Mouse (Mus musculus): ENCODE data around the gene Tomm6. TPM values are rescaled to one million over a fixed set of nuclear protein-coding genes. Genes with fewer than 3 reads are reported as not detected.

Gene Tomm6
- total RNA-seq (2021): 100 to 1,000 TPM; 225 to 243 TPM
- long read RNA-seq, experiment 1, transcript Tomm6-201 (3 exons, 594 nt): minor isoform, 6 of 75 reads
- long read RNA-seq, experiment 1, transcript Tomm6-202 (3 exons, 749 nt): major isoform, 67 of 75 reads
- long read RNA-seq, experiment 1, partial matches to known transcripts: 0 of 75 reads
- long read RNA-seq, experiment 1, other reads (novel, unspliced or antisense): 0 of 75 reads
- long read RNA-seq, experiment 2, transcript Tomm6-201 (3 exons, 594 nt): minor isoform, 14 of 206 reads
- long read RNA-seq, experiment 2, transcript Tomm6-202 (3 exons, 749 nt): major isoform, 186 of 206 reads
- long read RNA-seq, experiment 2, partial matches to known transcripts: 0 of 206 reads
- long read RNA-seq, experiment 2, other reads (novel, unspliced or antisense): 6 of 206 reads

- DNase-seq (ENCODE audit: low spot score in 2 of 2): no peak
These were observed at the start of gene Tomm6 for GRCm38 (mm10) chr17:47688344-47688607. TSS of gene Tomm6 (minus strand) at chr17:47688386.

GRCm38 (mm10) chr17:47737271-47738065 is 49.3 kb upstream of the Tomm6 start:
- peak; percentile 55 to 73 for DNase-seq (ENCODE audit: low spot score in 2 of 2)

GRCm38 (mm10) chr17:47736856-47737255 is 48.7 kb upstream of the Tomm6 start, which contains the start of gene Tfeb:
TSS of gene Tfeb (plus strand) at chr17:47737030.
- DNase-seq (ENCODE audit: low spot score in 2 of 2): peak; percentile 96 to 97

GRCm38 (mm10) chr17:47735553-47736100 is 47.4 kb upstream of the Tomm6 start:
- DNase-seq (ENCODE audit: low spot score in 2 of 2): no peak

GRCm38 (mm10) chr17:47730633-47731575 is 42.7 kb upstream of the Tomm6 start:
- no peak for DNase-seq (ENCODE audit: low spot score in 2 of 2)

- no peak for DNase-seq (ENCODE audit: low spot score in 2 of 2)
These were observed 38.4 kb upstream of the Tomm6 start, which contains the start of gene Pgc for GRCm38 (mm10) chr17:47726566-47726965. TSS of gene Pgc (plus strand) at chr17:47726842.

- no peak for DNase-seq (ENCODE audit: low spot score in 2 of 2)
These were observed 33.0 kb upstream of the Tomm6 start for GRCm38 (mm10) chr17:47721183-47721582.

GRCm38 (mm10) chr17:47715037-47715436 is 26.9 kb upstream of the Tomm6 start:
- no peak for DNase-seq (ENCODE audit: low spot score in 2 of 2)

- DNase-seq (ENCODE audit: low spot score in 2 of 2): no peak
These were observed 24.8 kb upstream of the Tomm6 start for GRCm38 (mm10) chr17:47712889-47713571.

- no peak for DNase-seq (ENCODE audit: low spot score in 2 of 2)
These were observed 23.7 kb upstream of the Tomm6 start for GRCm38 (mm10) chr17:47711883-47712282.

GRCm38 (mm10) chr17:47710036-47710435 is 21.9 kb upstream of the Tomm6 start:
- DNase-seq (ENCODE audit: low spot score in 2 of 2): no peak

- DNase-seq (ENCODE audit: low spot score in 2 of 2): no peak
These were observed 20.8 kb upstream of the Tomm6 start for GRCm38 (mm10) chr17:47708972-47709371.

GRCm38 (mm10) chr17:47707961-47708360 is 19.8 kb upstream of the Tomm6 start:
- no peak for DNase-seq (ENCODE audit: low spot score in 2 of 2)

GRCm38 (mm10) chr17:47706196-47706595 is 18.0 kb upstream of the Tomm6 start:
- no peak for DNase-seq (ENCODE audit: low spot score in 2 of 2)

GRCm38 (mm10) chr17:47704692-47705091 is 16.5 kb upstream of the Tomm6 start:
- DNase-seq (ENCODE audit: low spot score in 2 of 2): no peak

- DNase-seq (ENCODE audit: low spot score in 2 of 2): no peak
These were observed 15.4 kb upstream of the Tomm6 start for GRCm38 (mm10) chr17:47703556-47703955.

GRCm38 (mm10) chr17:47702548-47703345 is 14.6 kb upstream of the Tomm6 start:
- DNase-seq (ENCODE audit: low spot score in 2 of 2): no peak

- no peak for DNase-seq (ENCODE audit: low spot score in 2 of 2)
These were observed 13.6 kb upstream of the Tomm6 start for GRCm38 (mm10) chr17:47701793-47702192.

- DNase-seq (ENCODE audit: low spot score in 2 of 2): no peak
These were observed 10.9 kb upstream of the Tomm6 start for GRCm38 (mm10) chr17:47699055-47699454.

Measured in layer of hippocampus, postnatal 14 days (tissue).